Mouse (Mus musculus) small intestine, adult 2 months (tissue): ENCODE results near the gene Aldh3b3.

ENCODE experiments used
- CTCF ChIP-seq: fragments of 200-500 bp; IDR thresholded peaks from 2 replicates; pipeline ENCODE4 v1.5.1; 2012; ENCODE audit warnings: low read depth, mild to moderate bottlenecking, control low read depth, inconsistent platforms, low read length, moderate library complexity, mixed read lengths; ENCODE audit not compliant: insufficient replicate concordance, insufficient read length; ENCODE audit errors: extremely low read depth
- POLR2A ChIP-seq: fragments of 200-500 bp; IDR thresholded peaks from 2 replicates; pipeline ENCODE4 v1.6.1; 2012; ENCODE audit warnings: low read depth, mild to moderate bottlenecking, control low read depth, inconsistent platforms, low read length, moderate library complexity

DNA sequence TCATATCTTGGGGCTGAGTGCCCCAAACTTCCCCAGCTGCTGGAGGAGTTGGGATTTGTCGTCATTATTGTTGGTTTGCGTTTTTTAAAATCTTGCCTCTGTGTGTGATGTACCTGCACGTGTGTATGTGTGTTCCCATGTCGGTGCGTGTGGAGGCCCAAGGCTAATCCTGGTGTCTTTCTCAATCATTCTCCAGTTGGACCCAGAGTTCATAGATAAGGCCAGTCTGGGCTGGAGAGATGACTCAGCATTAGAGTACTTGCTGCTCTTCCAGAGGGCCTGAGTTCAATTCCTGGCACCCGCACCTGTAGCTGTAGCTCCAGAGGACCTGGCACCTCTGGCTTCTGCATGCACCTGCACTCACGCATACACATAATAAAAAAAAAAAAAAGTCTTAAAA lies 33.6 kb upstream of the Aldh3b3 start:
- TF ChIP-seq CTCF (no peak), POLR2A (no peak)
